Mouse (Mus musculus): ENCODE data around the gene Eid1.

Gene Eid1

DNA sequence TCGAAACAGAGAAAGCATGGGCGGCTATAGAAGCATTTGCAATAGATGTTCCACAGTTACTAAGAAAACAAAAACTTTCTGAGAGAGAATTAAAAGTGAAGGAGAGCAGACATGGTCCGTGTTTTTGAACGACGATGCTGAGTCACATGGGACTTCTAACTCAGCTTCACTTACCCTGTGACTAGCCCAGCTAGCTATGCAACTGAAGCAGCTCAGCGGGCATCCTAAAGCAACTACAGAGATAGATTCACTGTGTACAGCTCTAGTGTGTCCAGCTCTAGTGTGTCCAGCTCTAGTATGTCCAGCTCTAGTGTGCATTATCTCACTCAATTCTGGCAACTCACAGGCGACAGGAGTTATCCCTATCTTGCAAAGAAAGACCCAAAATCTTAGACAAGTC, 5.2 kb upstream of the Eid1 start:
- no peak for DNase-seq (ENCODE audit: low spot score in 2 of 2)

DNA sequence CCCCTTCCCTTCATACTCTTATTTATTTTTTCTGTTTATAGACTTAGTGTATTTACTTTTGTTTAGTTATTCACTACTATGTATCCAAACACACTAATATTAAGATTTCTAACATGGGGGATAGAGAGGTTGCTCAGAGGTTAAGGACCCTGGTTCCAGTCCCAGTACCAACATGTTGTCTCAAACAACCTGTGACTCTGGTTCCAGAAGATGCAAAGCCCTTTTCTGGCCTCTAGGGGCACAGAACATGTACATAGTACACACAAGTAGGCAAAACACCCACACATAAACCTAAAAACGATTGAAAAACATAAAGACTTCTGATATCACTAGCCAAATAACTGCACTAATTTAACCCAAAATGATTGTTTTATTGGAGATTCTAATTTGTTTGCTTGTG, 2.0 kb upstream of the Eid1 start:
- DNase-seq (ENCODE audit: low spot score in 2 of 2): no peak

DNA sequence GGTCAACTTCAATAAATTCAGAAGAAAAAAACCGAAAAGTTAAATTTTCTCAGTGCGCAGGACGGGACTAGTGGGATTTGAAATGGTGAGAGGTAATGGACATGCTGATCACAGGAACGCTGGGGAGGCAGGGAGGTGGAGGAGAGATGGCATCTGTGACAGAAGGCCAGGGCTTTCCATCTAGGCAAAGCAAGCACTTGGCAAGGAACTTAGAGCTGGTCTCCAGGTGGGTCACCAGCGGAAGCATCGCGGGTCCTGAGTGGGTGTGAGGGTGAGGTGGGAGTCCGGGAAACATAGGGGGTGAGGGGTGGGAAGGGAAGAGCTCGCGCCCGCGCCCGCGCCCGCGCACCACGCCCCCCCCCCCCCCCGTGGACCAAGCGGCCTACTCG, 333 bp upstream of the Eid1 start:
- DNase-seq (ENCODE audit: low spot score in 2 of 2): peak in 1 of 2 experiments; percentile 9

DNA sequence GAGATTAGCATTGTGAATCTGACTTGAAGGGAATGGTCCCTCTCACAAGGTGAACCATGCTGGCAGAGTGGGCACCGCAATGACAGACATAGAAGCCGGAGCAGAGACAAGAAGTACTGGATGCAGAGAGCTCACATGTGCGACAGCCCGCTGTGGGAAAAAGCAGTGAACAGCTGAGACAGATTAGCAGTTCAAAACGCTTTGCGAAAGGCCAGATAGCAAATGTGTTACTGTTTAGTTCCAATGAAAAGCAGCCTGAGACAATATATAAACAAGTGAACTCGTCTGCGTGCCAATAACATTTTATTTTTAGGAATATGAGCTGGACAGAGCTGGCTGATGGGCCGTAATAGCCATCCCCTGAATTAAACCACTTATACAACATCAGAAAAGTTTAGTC, 8.9 kb downstream of the Eid1 start:
- no peak for DNase-seq (ENCODE audit: low spot score in 2 of 2)

DNA sequence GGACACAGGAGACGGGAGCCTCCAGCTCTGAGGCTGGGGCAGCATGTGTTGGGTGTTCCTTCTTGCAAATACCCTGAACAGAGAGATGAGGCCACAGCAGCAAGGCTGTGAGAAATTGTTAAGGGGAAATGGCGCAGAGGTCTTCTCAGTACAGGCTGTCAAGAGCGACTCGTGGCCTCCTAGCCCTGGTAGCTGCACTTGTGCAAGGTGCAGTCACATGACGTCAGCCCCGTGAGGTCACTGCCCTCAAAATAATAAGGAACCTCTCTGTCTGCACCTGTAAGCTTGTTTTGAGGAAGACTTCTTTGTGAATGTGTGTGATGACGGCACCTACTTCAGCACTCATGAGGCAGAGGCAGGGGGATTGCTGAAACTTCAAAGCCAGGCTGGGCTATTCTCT, 11.0 kb downstream of the Eid1 start:
- DNase-seq (ENCODE audit: low spot score in 2 of 2): no peak

DNA sequence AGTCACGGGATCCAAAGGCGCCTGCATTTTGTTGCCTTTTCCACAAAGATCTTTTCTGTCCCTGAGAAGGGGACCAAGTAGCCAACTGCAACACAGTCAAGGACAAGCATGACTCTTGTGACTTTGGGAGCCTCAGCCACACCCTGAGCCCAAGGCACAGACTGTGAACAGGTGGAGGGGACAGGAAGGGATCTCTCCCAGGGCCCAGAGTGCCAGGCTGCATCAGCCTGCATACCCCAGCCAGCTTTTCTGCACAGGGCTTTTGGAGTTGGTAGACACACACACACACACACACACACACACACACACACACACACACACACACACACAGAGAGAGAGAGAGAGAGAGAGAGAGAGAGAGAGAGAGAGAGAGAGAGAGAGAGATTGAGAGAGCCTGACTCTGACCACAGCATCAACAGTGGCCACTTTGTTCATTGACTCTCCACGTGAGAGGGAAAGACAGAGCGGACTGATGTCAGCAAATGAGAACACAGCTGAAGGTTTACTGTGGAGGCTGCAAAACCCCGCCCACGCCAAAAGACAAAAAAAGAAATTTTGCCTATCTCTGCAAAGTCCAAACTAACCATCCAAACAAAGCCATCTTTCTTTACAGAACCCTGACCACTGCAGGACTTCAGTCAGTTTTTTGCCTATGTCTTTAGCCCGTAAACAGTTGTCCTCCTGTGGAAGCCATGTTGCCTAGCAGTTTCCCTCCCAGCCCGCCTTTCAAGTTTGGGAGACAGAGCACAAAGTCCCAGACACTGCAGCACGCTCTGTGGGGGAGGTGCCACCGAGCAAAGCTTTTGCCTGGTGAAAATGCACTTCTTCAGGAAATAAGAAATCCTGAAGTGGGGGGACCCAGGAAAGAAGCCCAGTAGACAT, 11.9 kb downstream of the Eid1 start:
- no peak for DNase-seq (ENCODE audit: low spot score in 2 of 2)

DNA sequence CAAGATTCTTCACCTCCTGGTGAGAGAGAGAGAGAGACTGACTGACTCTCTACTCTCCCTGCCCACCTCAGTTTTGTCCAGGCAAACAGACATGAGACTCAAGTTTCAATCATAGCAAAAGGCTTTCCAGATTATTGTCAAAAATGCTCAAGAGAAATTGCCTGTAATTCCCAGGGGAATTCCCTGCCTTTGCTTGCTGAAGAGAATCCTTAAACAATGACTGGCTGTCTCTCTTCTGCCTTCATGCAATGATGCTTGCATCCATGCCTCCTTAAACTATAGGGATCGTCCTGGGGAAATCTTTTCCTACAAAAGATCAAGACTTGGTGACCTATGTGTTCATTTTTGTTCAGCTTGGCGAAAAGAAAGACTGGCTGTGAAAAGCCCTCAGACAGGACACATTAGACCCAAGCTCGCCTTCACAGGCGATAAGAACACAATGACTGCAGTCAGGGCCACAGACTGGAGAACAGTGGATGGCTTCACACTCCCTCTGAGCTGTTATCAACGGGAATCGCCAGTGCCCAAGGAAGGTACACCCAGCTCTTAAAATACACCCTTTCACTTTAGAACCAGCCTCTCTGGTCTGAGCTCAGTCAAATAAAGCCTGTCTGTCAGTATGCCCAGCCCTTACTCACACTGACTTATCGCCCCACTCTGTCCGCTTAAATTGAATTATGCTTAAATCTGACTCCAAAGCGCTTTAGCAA, 12.7 kb downstream of the Eid1 start:
- DNase-seq (ENCODE audit: low spot score in 2 of 2): no peak

DNA sequence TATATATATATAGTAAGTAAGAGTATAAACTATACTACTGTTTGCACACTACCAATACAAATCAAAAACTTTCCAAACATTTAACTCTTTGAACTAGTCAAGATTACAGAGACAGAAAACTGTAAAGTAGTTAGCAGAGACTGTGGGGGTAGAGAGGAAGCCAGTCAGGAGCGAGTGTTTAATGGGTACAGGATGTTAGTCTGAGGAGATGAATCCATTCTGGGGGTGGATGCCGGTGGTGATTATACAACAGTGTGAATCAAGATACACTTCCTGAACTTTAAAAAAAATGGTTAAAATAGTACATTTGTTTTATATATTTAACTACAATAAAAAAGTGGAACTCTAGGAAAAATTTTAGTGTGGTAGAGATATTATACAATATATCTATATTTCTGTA, 19.1 kb downstream of the Eid1 start:
- DNase-seq (ENCODE audit: low spot score in 2 of 2): no peak

DNA sequence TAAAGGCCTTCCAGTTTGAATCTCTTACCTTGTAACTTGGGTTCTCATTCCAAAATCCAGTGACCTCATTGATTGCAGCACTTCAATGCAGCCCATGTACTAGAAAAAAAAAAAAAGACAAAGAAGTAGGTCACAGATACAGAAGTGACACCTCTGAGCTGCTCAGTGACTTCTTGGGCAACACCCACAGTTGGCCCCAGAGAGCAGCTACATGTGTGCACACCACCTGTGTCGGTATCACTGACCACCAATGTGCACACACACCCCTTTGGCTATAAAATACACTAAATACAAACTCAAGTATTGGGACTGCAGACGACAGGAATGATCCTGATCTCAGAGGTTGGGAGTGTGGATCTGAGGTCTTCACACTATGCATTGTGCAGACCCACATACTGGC, 21.9 kb downstream of the Eid1 start:
- no peak for DNase-seq (ENCODE audit: low spot score in 2 of 2)

DNA sequence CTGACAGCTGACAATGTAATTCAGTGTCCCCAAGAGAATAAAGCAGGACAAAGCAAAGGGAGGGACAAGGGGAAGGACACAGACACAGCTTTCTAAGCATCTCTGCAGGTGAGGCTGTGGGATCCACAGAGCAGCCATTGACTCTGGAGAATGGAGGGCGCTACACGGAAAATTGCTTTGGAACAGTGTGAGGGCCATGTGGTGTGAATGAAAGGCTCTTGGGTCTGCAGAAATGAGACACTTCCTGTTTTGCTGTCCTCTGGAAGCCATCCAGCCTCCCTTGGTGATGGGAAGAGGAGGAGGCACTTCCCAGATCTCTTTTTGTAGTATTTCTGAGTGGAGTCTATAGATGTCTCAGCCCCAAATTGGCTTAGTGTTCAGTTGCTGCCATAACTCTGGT, 23.3 kb downstream of the Eid1 start:
- peak in 1 of 2 experiments; percentile 5 for DNase-seq (ENCODE audit: low spot score in 2 of 2)

DNA sequence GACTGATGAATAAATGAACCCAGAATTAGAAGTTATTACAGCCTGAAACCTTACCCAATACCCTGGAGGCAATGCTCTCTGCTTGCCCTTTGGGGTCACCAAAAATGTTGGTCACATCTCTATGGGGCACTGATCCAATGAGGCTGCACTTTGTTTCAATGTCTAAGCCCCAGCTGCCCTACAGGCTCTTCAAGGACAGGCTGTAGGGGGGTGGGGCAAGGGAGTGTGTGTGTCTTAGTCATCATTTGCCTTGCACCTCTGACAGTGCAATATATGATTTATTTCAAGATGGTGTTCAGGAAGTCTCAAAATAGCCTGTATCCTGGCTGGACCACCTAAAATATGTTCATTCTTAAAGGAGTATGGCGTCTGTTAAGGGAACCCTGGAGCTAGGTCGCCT, 28.7 kb downstream of the Eid1 start:
- DNase-seq (ENCODE audit: low spot score in 2 of 2): no peak

DNA sequence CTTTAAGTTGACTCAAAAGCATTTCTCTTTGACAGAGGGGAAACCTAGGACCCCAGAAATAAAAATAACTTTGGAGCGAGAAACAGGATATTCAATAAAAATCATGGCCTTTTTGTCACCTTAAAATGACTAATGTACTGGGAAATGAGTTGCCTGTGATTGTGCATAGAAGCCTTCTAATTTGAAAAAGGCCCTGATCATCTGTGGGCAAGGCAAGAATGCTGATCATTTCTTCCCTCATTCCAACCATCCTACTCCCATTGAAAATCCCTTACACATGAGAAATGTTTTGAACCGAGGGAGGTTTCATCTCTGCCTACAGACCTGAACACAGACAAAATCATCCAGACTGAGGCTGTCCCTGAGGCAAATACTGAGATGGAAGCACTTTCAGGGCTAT, 30.0 kb downstream of the Eid1 start:
- no peak for DNase-seq (ENCODE audit: low spot score in 2 of 2)

DNA sequence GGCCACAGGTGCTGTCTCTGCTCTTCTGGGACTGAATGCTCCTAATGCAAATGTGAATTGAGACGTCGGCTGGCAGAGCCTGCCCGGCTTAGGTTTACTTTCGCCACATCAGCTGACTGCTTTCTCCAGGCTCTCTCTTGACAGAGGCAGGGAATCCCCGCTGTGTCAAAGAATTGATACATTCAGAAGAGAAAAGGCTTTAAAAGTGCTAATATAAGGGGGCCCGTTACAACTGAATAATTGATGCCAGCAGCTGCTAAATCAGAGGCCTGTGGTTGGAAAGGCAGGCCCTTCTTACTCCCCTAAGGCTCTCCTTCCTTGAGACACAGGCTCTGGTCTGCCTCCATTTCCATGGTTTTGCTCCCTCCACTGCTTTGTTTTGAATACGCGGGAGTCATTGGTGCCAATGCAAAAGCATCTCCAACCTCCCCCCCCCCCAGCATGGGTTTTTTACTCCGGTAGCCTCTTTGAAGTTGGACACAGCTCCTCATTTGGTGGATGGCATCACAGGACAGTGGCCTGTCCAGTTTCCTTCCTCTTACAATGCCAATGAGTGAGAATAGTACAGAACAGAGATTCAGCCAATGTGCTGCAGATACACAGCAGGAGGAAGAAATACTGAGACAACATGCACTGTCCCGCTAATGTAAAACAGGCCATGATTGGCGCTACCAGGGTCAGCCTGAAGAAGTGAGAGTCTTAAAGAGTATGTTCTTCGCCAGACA, 32.2 kb downstream of the Eid1 start:
- no peak for DNase-seq (ENCODE audit: low spot score in 2 of 2)

DNA sequence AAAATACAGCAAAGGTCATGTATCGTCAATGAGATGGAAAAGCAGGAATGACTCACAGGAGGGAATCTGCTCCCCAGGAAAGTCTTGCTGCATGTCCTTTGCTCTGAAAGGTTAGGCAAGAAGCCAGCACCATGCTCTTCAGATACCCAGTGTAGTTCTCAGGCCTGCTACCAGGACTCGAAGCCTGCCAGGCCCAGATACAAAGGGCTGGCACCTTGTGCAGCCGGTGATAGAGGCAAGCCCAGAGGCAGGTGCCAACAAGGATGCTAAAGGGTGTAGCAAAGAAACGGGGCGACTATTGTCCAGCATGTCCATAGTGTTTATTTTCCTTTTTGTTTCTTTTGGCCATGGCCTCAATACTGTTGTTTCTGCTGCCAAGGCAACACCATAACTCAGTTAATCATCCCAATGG, 33.6 kb downstream of the Eid1 start:
- no peak for DNase-seq (ENCODE audit: low spot score in 2 of 2)

DNA sequence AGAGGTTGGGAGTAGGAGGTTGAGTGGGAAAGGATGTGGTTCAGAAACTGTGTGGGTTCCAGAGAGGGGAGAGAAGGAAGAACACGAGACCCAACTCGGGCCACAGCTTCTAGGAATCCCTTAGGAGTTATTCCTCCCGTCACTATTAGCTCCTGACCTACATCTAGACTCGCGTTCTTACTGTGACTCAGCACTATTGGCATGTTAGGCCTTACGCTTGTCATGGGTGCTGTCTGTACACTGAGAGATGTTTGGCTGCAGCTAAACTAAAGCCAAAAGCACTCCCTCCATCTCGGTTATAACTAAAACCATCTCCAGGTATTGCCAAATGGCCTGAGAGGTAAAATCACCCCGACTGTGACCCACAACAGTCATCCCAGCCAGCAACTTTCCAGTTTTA, 43.7 kb downstream of the Eid1 start:
- DNase-seq (ENCODE audit: low spot score in 2 of 2): no peak

DNA sequence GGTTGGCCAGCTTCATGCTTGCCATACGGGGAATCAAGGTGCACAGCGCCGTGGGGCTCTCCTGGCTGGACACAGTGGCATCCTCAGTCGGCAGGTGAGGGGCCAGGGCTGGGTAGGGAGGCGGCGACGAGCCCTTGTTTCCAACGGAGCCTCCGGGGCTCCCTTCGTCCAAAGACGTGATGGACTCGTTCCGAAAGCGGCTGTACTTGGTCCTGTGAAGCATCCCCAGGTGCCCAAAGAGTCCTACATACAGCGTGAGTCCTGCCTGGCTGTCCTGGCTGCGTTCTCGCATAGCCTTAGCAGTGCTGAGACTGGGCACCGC, 50.2 kb downstream of the Eid1 start:
- DNase-seq (ENCODE audit: low spot score in 2 of 2): no peak

DNA sequence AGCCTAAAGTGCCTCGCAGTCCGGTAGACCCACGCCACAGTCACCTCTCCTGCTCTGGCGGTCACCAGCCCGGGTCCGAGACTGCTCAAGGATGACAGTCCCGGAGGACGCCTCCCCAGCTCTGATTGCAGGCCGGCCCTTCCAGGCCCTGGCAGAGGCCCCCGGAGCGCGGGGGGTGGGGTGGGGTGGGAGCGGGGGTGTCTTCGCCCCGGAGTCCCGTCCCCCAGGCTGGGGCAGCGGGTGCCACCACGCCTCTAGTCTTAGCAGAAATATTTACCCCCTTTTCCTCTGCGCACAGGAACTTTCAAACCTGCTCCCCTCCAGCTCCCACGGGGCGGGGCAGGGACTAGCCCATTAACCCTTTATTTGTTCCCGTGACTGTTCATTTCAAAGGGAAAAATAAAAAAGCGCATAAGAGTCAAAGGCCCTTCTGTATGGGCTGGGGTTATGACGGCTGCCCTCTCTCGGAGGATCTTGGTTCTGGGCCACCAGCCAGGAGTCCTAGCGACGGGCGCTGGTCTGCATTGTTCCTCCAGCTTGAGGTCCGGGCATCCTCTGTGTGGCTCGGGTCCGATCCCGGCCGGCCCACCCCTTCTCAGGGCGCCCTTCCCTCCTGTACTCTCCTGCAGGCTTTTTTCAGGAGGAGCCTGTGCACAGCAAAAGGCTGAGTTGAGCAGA, 50.7 kb downstream of the Eid1 start:
- no peak for DNase-seq (ENCODE audit: low spot score in 2 of 2)

DNA sequence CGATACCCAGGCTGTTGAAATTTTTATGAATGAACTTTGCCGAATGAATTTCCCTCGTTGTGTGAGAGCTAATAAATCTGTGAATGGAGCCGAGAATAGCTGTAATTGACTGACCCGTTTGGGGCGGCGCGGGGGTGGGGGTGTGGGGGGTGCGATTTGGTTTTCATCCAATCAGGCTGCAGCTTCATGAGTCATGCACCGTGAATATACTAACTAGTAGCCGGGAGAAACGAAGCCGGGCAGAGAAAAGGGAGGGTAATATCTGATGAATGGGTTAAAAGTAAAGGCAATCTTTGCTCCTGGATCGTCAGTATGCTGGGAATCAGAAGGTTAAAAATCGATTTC, 51.2 kb downstream of the Eid1 start, which contains the start of gene Shc4:
Gene Shc4 (minus strand): TSS at position 63 of the 345 bp plus-strand sequence.
- DNase-seq (ENCODE audit: low spot score in 2 of 2): no peak
